Mouse (Mus musculus): Measurements from ENCODE around the gene Vps18.

The Vps18 gene

DNA sequence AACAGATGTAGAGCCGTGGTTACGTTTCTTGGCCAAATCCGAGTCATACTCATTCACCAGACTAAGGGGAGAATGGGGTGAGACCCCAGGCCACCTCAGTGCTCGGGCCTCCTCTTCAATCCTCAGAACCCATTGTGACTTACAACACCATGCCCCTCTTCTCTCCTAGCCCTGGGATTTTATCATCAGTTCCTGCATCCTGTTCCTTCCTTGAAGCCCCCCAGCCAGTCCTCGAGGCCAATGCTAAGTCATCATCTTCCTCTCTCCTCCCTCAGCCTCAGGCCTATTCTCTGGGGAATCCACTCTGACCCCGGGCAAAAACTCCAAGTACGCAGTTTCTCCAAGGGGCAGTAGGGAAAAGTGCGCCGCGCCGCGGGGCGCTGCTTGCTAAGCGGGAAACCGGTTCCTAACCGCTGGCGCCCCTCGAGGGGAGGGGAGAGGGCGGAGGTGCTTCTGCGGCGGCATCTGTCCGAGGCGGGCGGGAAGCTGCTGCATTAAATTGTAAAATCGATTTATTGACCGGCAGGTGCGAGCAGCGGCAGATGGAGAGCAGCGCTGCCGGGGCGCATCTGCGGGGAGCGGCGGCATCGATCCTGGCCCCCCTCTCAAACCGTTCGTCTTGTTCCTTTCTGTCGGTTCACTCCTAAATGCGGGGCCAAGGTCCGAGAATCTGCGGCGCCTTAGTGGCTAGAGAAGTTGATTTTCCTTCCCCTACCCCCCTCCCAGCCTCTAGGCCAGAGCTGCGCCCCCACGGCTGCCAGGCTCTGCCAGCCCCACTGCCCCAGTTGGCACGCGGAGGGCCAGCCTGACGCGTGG lies 33.4 kb downstream of the Vps18 start:
- DNase-seq (ENCODE audit: extremely low spot score), result peak; percentile 52

GRCm38 (mm10) chr2:119322587-119323300 lies 34.2 kb downstream of the Vps18 start:
- peak; percentile 77 for DNase-seq (ENCODE audit: extremely low spot score)

DNA sequence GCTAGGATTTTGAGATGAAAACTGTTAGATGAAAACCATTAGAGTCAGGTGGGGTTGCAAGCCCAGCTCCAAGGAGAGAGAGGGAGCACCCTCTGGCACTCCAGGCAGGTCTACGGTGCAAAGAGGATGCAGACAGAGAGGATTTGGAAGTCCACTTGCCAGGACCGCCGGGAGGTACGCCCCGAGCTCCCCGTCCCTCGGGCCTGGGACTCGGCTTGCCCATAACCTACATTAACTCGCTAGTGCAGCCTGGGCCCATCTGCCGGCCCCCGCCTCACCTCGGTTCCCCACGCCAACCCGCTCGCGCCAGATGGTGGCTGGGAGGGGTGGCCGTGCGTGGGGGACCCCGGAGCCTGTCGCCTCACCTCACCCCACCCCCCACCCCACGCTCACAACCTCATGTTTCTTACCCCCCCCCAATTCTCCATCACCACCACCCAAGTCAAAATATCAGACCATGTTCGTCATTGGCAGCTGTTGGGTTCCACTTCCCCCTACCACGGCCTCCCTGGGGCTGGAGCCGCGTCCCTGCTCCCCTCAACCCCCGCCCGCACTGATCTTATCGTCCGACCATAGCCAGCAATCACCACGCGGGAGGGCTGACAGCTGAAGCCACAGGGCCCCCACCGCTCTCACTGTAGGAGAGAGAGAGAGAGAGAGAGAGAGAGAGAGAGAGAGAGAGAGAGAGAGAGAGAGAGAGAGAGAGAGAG lies 35.5 kb downstream of the Vps18 start:
- no peak for DNase-seq (ENCODE audit: extremely low spot score)

- DNase-seq (ENCODE audit: extremely low spot score), result no peak
Measured at GRCm38 (mm10) chr2:119324576-119325318, 36.2 kb downstream of the Vps18 start.

- DNase-seq (ENCODE audit: extremely low spot score), result peak; percentile 61
Measured at GRCm38 (mm10) chr2:119325568-119326143, 37.1 kb downstream of the Vps18 start, which contains the start of gene Dll4. Gene Dll4 (plus strand): TSS chr2:119325784.

DNA sequence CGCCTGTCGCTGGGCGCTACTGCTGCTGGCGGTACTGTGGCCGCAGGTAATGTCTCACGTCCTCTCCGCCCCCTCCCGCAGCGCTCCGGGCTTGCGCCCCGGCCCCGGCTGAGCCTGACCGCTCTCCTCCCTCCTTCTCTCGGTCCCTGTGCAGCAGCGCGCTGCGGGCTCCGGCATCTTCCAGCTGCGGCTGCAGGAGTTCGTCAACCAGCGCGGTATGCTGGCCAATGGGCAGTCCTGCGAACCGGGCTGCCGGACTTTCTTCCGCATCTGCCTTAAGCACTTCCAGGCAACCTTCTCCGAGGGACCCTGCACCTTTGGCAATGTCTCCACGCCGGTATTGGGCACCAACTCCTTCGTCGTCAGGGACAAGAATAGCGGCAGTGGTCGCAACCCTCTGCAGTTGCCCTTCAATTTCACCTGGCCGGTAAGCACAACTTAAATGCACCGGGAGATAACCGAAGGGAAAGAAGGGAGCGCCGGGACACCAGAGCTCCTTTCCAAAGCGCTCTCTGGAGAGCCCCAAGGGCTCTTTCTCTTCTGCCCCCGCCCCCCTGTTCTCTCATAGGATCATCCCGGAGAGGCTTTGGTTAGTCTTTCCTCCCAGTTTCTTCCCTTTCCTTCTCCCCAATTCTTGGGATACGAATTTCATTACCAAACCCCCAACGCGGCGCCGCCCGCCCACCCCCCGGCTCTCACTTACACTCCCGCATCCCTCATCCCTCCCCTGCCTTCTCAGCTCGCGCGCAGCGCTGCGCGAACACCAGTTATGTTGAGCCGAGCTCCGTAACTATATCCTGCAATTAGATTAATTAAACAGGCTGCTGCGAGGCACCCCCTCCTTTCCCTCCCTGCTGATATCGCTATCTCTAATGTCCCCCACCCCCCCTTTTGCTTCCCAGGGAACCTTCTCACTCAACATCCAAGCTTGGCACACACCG lies 37.9 kb downstream of the Vps18 start:
- DNase-seq (ENCODE audit: extremely low spot score), result no peak

GRCm38 (mm10) chr2:119327102-119327480 lies 38.6 kb downstream of the Vps18 start:
- peak; percentile 58 for DNase-seq (ENCODE audit: extremely low spot score)

DNA sequence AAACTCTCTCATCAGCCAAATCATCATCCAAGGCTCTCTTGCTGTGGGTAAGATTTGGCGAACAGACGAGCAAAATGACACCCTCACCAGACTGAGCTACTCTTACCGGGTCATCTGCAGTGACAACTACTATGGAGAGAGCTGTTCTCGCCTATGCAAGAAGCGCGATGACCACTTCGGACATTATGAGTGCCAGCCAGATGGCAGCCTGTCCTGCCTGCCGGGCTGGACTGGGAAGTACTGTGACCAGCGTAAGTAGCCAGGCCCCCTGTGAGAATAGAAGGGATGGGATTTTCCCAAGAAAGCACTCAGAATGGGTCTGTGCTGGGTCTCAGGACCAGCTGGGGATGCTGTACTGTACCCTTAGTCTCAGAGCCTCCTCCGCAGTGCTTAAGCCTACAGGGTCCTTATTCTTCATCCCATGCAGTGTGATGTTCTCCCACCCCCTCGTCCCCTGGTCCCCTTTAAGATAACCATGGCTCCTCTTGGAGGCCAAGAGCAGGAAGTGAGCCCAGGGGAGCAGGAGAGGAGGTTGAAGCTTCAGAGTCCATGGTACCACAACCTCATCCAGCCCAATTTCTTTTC lies 39.5 kb downstream of the Vps18 start:
- no peak for DNase-seq (ENCODE audit: extremely low spot score)

- DNase-seq (ENCODE audit: extremely low spot score), result no peak
Measured at GRCm38 (mm10) chr2:119328546-119328945, 40.0 kb downstream of the Vps18 start.

- DNase-seq (ENCODE audit: extremely low spot score), result no peak
Measured at GRCm38 (mm10) chr2:119329123-119329817, 40.7 kb downstream of the Vps18 start.

GRCm38 (mm10) chr2:119330795-119331194 lies 42.3 kb downstream of the Vps18 start:
- no peak for DNase-seq (ENCODE audit: extremely low spot score)

GRCm38 (mm10) chr2:119332177-119332661 lies 43.7 kb downstream of the Vps18 start:
- no peak for DNase-seq (ENCODE audit: extremely low spot score)

DNA sequence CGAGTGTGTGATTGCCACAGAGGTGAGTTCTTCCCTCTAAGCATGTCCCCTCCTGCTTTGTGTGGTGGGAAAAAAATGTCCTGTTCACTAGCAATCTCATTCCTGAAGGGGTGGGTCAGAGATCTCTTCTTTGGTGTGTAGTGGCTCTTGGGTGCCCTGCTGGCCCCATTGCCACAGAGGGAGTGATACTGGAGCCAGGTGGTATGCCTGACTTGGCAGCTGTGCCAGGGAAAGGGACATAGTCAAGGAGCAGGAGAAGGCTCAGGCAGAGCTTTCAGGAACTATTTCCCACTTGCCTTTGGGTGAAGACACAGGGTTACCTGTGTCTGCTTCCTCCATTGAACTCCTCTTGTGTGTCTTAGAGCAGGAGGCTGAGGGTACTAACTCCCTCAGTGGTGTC lies 45.6 kb downstream of the Vps18 start:
- no peak for DNase-seq (ENCODE audit: extremely low spot score)

DNA sequence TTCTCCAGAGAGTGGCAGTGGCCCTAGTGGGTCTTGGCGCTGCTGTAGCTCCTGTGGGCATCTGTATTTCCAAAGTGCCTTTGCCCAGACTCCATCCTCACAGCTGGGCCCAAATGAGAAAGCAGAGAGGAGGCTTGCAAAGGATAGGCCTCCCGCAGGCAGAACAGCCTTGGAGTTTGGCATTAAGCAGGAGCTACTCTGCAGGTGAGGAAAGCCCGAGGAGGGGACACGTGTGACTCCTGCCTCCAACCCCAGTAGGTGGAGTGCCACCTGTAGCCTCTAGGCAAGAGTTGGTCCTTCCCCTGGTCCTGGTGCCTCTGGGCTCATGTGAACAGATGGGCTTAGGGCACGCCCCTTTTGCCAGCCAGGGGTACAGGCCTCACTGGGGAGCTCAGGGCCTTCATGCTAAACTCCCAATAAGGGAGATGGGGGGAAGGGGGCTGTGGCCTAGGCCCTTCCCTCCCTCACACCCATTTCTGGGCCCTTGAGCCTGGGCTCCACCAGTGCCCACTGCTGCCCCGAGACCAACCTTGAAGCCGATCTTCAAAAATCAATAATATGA lies 46.5 kb downstream of the Vps18 start:
- no peak for DNase-seq (ENCODE audit: extremely low spot score)

GRCm38 (mm10) chr2:119335535-119335934 lies 47.0 kb downstream of the Vps18 start:
- DNase-seq (ENCODE audit: extremely low spot score), result no peak

DNA sequence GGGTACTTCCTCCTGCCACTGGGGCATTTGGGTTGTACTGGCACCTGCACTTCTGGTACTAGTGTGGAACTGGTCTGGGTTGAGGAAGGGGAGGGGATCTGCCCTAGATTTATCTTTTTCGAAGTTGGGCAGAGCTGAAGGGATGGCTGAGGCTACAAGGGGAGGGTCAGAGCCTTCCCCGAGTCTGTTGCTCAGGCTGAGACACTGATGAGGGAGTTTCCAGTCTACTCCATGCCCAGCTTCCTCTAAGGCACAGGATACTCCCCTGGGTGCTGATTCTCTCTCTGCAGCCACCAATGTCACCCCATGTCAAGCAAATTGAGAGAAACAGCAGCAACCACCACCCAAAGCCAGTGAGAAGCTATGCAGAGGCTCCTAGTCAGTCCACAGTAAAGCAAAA lies 47.5 kb downstream of the Vps18 start:
- no peak for DNase-seq (ENCODE audit: extremely low spot score)

DNA sequence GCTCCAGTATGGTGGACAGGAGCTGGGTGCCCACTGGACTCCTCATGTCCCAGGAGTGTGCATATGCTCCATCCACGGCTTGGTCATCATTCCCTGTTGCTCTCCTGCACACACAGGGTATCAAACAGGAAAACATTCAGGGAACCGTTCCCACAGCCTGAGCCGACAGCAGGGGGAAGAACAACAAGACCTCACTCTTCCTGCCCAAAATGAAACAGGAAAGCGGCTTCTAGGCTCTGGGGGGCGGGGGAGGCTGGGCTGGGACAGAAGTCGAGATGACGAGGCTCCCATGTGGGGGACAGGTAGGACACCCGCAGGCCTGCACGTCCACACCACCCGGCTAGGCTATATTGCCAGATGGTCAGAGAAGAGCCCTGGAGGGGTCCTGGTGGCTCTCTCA lies 47.9 kb downstream of the Vps18 start:
- DNase-seq (ENCODE audit: extremely low spot score), result no peak

GRCm38 (mm10) chr2:119337425-119338265 lies 49.1 kb downstream of the Vps18 start:
- DNase-seq (ENCODE audit: extremely low spot score), result peak; percentile 89
